Mouse (Mus musculus): ENCODE measurements around the gene Fam126a. TPM values are rescaled to one million over a fixed set of nuclear protein-coding genes. Genes with fewer than 3 reads are reported as not detected.

The Fam126a gene
- 101 TPM for polyA plus RNA-seq (2014; fragmentation: Illumina TruSeq; extraction: RNeasy Lipid Tissue Mini Kit (QIAGEN cat#74804); ENCODE audit: low read depth, low replicate concordance)

GRCm38 (mm10) chr5:24030579-24030969 lies at the start of gene Fam126a:
Fam126a (minus strand) TSS chr5:24030690.

Other genes with a start within 250 kb of the Fam126a start
- 11.6 TPM for gene Pus7, start 247.0 kb downstream of the Fam126a start, polyA plus RNA-seq (2014; fragmentation: Illumina TruSeq; extraction: RNeasy Lipid Tissue Mini Kit (QIAGEN cat#74804); ENCODE audit: low read depth, low replicate concordance)
- 7.1 TPM for gene Rint1, start 243.0 kb downstream of the Fam126a start, polyA plus RNA-seq (2014; fragmentation: Illumina TruSeq; extraction: RNeasy Lipid Tissue Mini Kit (QIAGEN cat#74804); ENCODE audit: low read depth, low replicate concordance)
- gene Tomm7, start 186.5 kb downstream of the Fam126a start, polyA plus RNA-seq (2014; fragmentation: Illumina TruSeq; extraction: RNeasy Lipid Tissue Mini Kit (QIAGEN cat#74804); ENCODE audit: low read depth, low replicate concordance) = 86.9 TPM
- 98.1 TPM for gene Klhl7, start 69.9 kb upstream of the Fam126a start, polyA plus RNA-seq (2014; fragmentation: Illumina TruSeq; extraction: RNeasy Lipid Tissue Mini Kit (QIAGEN cat#74804); ENCODE audit: low read depth, low replicate concordance)
- 50.8 TPM for gene Nupl2, start 134.3 kb upstream of the Fam126a start, polyA plus RNA-seq (2014; fragmentation: Illumina TruSeq; extraction: RNeasy Lipid Tissue Mini Kit (QIAGEN cat#74804); ENCODE audit: low read depth, low replicate concordance)